Mouse (Mus musculus) NIH3T3 (cell line): Measurements from ENCODE around the gene Gm49361.
"Not testable (repeated sequence)": the region's sequence is repeated elsewhere in the genome, so short reads cannot be mapped to it uniquely, and the experiment has no call there.

Experiments
- DNase-seq: peaks from one replicate; pipeline ENCODE4 v3.0.0-alpha.2; 2012; ENCODE audit warnings: low read depth

The Gm49361 gene

GRCm38 (mm10) chr14:57746001-57746771 is at the start of gene Gm49361:
TSS of gene Gm49361 (minus strand) at chr14:57746103.
- DNase-seq = peak; percentile 94

GRCm38 (mm10) chr14:57791171-57791570 is 45.3 kb upstream of the Gm49361 start:
- peak; percentile 81 for DNase-seq

GRCm38 (mm10) chr14:57789759-57790158 is 43.9 kb upstream of the Gm49361 start:
- no peak for DNase-seq

- DNase-seq = no peak
Measured at GRCm38 (mm10) chr14:57789311-57789710, 43.4 kb upstream of the Gm49361 start.

DNA sequence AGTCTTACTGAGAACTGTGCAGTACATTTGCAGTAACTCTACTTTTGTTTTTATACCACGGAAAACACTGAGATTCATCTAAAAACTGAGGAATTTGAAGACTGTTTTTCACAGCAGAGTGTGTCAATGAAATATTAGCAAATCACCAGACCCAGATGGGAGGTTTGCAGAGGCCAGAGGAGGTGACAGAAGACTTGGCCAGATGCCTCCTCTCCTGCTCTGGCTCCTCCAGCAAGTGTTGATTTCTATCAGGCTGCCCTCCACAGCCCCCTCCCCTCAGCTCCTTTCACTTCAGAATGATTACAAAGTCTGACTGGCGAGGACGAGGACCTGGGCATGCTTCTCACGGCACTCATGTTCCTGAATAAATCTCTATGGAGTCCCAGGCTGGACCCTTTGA is 41.5 kb upstream of the Gm49361 start:
- peak; percentile 62 for DNase-seq

DNA sequence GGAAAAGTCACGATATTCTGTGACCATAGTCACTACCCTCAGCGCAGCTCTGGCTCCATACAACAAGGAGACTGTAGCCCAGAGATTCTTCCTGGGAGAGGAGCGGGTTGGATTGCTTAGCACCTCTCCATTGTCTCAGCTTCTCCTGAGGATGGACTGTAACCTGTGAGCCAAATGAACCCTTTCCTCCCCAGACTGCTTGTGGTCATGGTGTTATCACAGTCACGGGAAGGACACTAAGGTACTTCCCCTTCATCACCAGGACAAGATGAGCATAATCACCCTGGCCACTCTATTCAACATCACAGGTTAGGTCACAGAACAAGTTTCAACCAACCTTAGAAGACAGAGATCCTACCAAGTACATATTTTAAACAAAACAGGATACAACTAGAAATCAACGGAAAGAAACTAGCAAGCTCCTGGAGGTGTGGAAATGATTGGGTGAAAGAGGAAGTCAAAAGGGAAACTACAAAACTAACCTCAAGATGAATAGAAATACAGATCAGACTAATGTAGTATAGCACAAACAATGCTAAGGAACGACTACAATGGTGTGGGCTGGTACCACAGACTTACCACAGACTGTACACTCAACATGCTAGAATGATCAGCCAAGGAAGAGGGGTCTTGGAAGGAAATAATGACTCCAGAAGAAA is 26.4 kb upstream of the Gm49361 start:
- no peak for DNase-seq

- no peak for DNase-seq
Measured at GRCm38 (mm10) chr14:57769102-57769501, 23.2 kb upstream of the Gm49361 start.

DNA sequence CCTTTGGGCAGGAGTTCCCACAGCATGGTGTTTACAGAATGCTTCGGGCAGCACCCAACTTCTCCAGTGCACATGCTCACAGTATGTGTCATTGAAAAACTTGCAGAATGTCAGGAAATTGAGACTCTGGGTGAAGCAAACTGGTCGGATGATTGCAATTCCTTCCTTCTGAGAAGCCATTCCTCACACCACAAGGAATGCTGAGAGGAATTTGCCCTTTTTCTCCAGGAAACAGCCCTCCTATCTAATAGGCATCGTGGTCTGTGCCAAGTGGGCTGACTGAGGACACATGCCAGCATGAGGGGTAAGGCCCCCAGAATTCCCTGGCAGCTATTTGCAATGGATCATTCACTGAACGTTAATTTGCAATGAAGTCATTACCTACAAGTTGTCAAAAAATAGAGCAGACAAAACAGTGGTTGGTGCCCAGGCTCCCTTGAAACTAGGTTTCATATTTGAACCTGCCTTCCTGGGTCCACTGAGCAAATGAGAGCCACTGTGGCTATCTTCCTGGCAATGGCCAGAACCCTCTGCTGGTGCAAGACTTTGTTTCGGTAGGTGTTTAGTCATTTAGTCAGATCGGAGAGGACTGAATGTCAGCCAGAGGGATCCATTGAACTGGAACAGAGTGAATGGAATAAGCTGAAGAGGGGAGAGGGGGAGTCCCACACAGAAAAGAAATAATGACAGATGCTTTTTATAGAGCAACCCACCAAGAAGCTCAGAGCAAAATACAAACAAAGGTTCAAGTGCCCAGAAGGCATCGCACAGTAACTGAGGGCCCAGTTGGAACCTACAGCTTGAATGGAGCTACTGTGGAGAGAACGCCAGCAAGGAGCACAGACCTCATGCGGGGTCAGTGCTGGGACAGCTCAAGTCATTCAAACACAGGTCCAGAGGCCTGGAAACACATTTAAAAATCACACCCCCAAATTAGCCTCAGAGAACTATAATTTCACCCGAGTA is 14.8 kb upstream of the Gm49361 start:
- DNase-seq = peak; percentile 80

DNA sequence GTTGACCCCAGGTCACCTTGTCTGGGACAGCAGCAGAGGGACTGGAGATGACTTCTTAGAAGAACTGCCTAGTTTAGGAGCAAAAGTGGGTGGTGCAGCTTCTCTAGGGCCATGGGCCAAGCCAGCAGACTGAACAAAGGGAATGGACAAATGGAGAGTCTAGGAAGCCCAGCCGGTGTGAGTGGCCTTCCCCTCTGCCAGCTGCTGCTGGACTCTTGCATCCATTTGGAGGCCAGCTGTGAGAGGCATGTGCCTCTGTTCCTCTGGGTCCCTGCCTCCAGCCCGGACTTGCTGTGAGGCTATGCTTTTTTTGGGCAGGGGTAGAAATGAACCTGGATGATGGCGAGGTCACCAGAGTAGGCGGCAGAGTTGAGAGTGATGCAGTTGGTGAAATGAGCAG is 12.3 kb upstream of the Gm49361 start, which contains the start of gene Lats2:
TSS of gene Lats2 (minus strand) at position 152 of the 400 bp plus-strand sequence.
- DNase-seq = no peak

GRCm38 (mm10) chr14:57756094-57756493 is 10.2 kb upstream of the Gm49361 start:
- DNase-seq = no peak

DNA sequence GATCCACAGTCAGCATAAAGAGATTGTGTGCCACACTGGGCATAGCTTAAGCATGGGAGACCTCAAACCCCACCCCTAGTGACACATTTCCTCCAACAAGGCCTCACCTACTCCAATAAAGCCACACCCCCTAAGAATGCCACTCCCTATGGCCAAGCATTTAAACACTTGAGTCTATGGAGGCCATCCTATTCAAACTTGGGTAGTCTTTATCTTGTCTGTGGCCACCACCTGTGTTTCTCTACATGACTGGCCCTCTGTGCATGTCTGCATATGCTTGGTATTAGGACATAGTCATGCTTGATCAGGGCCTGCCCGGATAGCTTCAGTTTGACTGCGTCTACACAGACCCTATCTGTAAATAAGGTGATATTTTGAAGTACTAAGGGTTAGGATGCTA is 9.8 kb upstream of the Gm49361 start:
- no peak for DNase-seq

DNA sequence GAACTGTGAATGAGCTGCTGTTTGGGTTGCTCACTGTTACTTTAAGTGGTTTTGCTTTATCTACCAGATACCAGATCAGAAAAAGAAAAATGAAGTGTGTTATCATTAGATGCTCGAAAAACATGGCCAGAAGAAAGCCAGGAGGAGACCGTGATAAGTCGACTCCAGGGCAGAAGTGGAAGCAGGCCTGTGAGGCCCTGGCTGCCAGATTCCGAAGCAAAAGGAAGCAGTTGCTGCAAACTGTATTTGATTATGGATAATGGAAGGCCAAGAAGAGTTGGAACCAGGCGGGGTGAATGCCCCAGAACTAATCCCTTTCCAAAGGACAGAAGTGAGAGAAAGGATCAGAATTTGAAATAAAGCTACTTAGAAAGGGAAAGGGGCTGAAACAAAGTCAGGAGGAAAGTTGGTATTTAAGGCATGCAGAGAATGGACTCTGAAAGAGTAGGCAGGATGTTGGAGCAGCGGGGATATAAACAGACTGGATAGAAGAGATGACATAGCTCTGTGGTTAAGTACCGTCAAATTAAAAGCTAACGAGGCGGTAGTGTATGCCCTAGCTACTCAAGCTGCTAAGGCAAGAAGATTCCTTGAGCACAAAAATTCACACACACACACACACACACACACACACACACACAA is 7.6 kb upstream of the Gm49361 start:
- peak; percentile 43 for DNase-seq

DNA sequence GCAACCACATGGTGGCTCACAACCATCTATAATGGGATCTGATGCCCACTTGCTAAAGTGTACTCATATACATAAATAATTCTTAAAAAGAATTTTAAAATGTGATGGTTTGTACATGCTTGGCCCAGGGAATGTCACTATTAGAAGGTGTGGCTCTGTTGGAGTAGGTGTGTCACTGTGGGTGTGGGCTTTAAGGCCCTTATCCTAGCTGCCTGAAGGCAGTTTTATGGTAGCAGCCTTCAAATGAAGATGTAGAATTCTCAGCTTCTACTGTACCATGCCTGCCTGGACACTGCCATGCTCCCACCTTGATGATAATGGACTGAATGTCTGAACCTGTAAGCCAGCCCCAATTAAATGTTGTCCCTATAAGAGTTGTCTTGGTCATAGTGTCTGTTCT is 5.1 kb upstream of the Gm49361 start:
- not testable (repeated sequence) for DNase-seq

DNA sequence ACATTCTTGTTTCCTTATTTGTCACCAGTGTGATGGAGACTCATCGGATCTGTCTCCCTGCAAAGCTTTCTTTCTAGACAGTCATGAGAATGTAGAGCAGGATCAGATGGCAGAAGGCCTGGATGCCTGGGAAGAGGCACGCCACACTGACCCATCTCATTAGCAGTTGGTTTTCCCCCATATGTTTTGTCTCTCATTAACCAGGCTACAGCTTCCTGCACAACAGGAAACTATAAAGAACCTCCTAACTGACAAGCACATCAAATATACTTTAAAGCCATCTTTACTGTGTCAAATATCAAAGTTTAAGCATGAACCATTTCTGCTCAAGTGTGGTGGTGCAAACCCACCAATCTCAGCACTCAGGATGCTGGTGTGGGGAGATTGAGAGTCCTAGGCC is 3.6 kb upstream of the Gm49361 start:
- DNase-seq = no peak

- peak; percentile 64 for DNase-seq
Measured at GRCm38 (mm10) chr14:57745291-57745969, 473 bp downstream of the Gm49361 start.

- DNase-seq = peak; percentile 80
Measured at GRCm38 (mm10) chr14:57744547-57744946, 1.4 kb downstream of the Gm49361 start.

DNA sequence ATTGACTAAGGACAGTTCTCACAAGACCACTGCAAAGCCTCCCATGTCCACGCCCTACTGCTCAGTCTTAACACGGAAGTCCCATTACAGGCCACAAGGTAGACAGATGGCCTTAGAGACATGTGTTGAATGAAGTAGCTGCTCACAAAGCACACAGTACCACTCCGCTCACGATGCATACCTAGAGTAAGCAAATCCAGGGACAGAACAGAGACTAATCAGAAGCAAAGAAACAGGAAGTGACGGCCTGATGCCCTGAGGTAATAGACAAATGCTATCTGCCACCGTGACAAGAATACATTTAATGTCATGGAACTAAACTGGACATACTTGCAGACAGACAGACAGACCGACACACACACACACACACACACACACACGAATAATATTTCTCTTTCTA is 5.3 kb downstream of the Gm49361 start:
- DNase-seq = no peak

DNA sequence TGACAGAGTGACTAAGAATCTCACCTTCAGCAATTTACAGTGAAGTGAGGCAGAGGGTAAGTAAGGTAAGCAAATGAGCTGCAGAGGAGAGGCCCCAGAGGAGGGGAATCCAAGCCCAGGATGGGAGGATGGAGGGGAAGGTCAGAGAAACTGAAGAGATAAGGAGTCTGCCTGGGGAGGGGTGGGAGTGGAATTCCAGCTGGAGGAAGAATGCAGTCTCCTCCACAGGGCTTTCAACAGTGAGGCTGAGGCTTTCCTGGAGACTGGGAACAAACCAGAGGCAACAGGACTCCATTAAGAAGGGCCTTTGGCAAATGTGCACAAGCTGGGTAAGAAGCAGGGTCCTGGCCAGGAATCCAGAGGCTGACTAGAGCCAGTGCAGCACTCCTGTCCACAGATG is 8.8 kb downstream of the Gm49361 start:
- no peak for DNase-seq

GRCm38 (mm10) chr14:57736141-57736540 is 9.8 kb downstream of the Gm49361 start:
- DNase-seq = no peak

DNA sequence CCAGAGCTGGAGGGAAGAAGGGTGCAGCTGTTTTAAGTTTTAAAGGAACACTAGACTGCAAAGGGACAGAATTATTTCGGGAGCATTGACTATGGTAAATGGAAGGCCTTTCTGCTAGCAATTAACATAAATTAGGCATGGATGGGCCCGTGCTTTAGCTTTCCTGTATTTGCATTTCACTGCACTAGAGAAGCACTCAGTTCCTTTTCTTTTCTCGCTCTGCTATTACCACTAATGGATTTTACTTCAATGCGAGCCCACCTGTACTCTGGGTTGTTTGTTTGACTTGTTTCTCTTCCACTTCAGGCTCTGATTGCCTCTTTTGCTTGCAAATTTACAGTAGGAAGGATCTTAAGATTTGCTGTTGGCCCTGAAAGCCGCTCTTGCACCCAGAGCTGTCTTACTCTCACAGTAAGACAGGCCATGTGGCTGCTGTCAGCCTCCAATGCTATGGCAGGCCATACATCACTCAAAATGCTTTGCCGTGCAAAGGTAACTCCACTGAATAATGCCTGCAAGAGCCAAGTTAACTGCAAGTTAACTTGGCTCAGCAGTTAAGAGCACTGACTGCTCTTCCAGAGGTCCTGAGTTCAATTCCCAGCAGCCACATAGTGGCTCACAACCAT is 13.1 kb downstream of the Gm49361 start:
- DNase-seq = no peak

- peak; percentile 57 for DNase-seq
Measured at GRCm38 (mm10) chr14:57730527-57730926, 15.4 kb downstream of the Gm49361 start.
